Mouse (Mus musculus) CD4-positive helper T cell, adult 2 months (primary cell): Measurements from ENCODE around the gene Rexo1.
A peak's percentile ranks its signal among the peaks of the same experiment; 100 is the strongest.

Source experiments
- DNase-seq: peaks from one replicate; pipeline ENCODE4 v3.0.0-alpha.2; 2012; ENCODE audit warnings: low read depth, missing footprints, low spot score

Gene Rexo1

GRCm38 (mm10) chr10:80557346-80557965 is 3.9 kb downstream of the Rexo1 start:
- DNase-seq: peak; percentile 50

- no peak for DNase-seq
These were observed 7.4 kb downstream of the Rexo1 start for GRCm38 (mm10) chr10:80553997-80554396.

GRCm38 (mm10) chr10:80553575-80553974 is 7.8 kb downstream of the Rexo1 start:
- no peak for DNase-seq

- no peak for DNase-seq
These were observed 9.0 kb downstream of the Rexo1 start for GRCm38 (mm10) chr10:80552364-80552763.

- no peak for DNase-seq
These were observed 12.1 kb downstream of the Rexo1 start for GRCm38 (mm10) chr10:80549279-80549678.

- DNase-seq: peak; percentile 37
These were observed 12.8 kb downstream of the Rexo1 start for GRCm38 (mm10) chr10:80548428-80549006.

- DNase-seq: no peak
These were observed 13.8 kb downstream of the Rexo1 start for GRCm38 (mm10) chr10:80547539-80547938.

GRCm38 (mm10) chr10:80546945-80547344 is 14.4 kb downstream of the Rexo1 start:
- DNase-seq: no peak

- DNase-seq: no peak
These were observed 15.8 kb downstream of the Rexo1 start for GRCm38 (mm10) chr10:80545590-80545989.

GRCm38 (mm10) chr10:80543873-80544272 is 17.5 kb downstream of the Rexo1 start:
- no peak for DNase-seq

- no peak for DNase-seq
These were observed 21.9 kb downstream of the Rexo1 start for GRCm38 (mm10) chr10:80539493-80539892.

- DNase-seq: peak; percentile 90
These were observed 22.5 kb downstream of the Rexo1 start, which contains the start of gene Atp8b3 for GRCm38 (mm10) chr10:80538710-80539394. Atp8b3 (minus strand) TSS chr10:80539124.

GRCm38 (mm10) chr10:80538180-80538579 is 23.2 kb downstream of the Rexo1 start:
- no peak for DNase-seq

GRCm38 (mm10) chr10:80535711-80536110 is 25.6 kb downstream of the Rexo1 start:
- no peak for DNase-seq

- peak; percentile 49 for DNase-seq
These were observed 26.3 kb downstream of the Rexo1 start for GRCm38 (mm10) chr10:80535071-80535470.

GRCm38 (mm10) chr10:80533704-80534103 is 27.7 kb downstream of the Rexo1 start:
- DNase-seq: no peak

GRCm38 (mm10) chr10:80532783-80533182 is 28.6 kb downstream of the Rexo1 start:
- DNase-seq: no peak

GRCm38 (mm10) chr10:80526172-80526571 is 35.2 kb downstream of the Rexo1 start:
- no peak for DNase-seq

- DNase-seq: no peak
These were observed 38.1 kb downstream of the Rexo1 start for GRCm38 (mm10) chr10:80523299-80523698.

- DNase-seq: no peak
These were observed 42.1 kb downstream of the Rexo1 start for GRCm38 (mm10) chr10:80519287-80519686.

GRCm38 (mm10) chr10:80513739-80514138 is 47.6 kb downstream of the Rexo1 start:
- no peak for DNase-seq

- DNase-seq: no peak
These were observed 51.1 kb downstream of the Rexo1 start for GRCm38 (mm10) chr10:80510273-80510660.
